Mouse (Mus musculus): Measurements from ENCODE around the gene Otud7a. TPM values are rescaled to one million over a fixed set of nuclear protein-coding genes. Genes with fewer than 3 reads are reported as not detected.

Otud7a gene
- polyA plus RNA-seq, 1 experiment: 0.20 TPM

- Histone ChIP-seq H3K27me3 (ENCODE audit: control insufficient read depth, insufficient read depth, low read length) (peaks cover 13% of the 10 kb centered on the region), H3K4me1 (ENCODE audit: control insufficient read depth, insufficient read depth, insufficient read length) (no peaks in the 10 kb centered on the region; the same call in none of the 2 replicates), H3K36me3 (ENCODE audit: control insufficient read depth, insufficient read depth, low read length) (no peaks in the 10 kb centered on the region), H3K27ac (ENCODE audit: insufficient read depth, low read length) (no peak overlapping the region), H3K4me3 (ENCODE audit: extremely low read depth, insufficient read depth, insufficient read length) (no peak overlapping the region; the same call in 1 of the 2 replicates)
- 2% methylated on average over 97 of the region's 97 CpGs for WGBS
- DNase-seq (ENCODE audit: low read depth in 1 of 2, low spot score in 2 of 2): no peak
- TF ChIP-seq POLR2A (IDR thresholded peaks at IDR 0.05; ENCODE audit: low read depth, low read length) (no peak), CTCF (IDR thresholded peaks at IDR 0.05; ENCODE audit: extremely low read depth, insufficient read depth, insufficient read length, insufficient replicate concordance) (no peak)
Measured at GRCm38 (mm10) chr7:63758240-63758826, 313.8 kb downstream of the Otud7a start.

- no peak overlapping the region for H3K4me3 ChIP-seq (ENCODE audit: extremely low read depth, insufficient read depth, insufficient read length)
- no peak overlapping the region for H3K27ac ChIP-seq (ENCODE audit: insufficient read depth, low read length)
- TF ChIP-seq POLR2A (IDR thresholded peaks at IDR 0.05; ENCODE audit: low read depth, low read length) (no peak), CTCF (IDR thresholded peaks at IDR 0.05; ENCODE audit: extremely low read depth, insufficient read depth, insufficient read length, insufficient replicate concordance) (no peak)
- 42% methylated on average over 5 of the region's 5 CpGs for WGBS
- peaks cover 13% of the 10 kb centered on the region for H3K27me3 ChIP-seq (ENCODE audit: control insufficient read depth, insufficient read depth, low read length)
- no peaks in the 10 kb centered on the region for H3K36me3 ChIP-seq (ENCODE audit: control insufficient read depth, insufficient read depth, low read length)
- H3K4me1 ChIP-seq (ENCODE audit: control insufficient read depth, insufficient read depth, insufficient read length): no peaks in the 10 kb centered on the region; the same call in none of the 2 replicates
- DNase-seq (ENCODE audit: low read depth in 1 of 2, low spot score in 2 of 2): no peak
Measured at GRCm38 (mm10) chr7:63759606-63760005, 315.1 kb downstream of the Otud7a start.

DNA sequence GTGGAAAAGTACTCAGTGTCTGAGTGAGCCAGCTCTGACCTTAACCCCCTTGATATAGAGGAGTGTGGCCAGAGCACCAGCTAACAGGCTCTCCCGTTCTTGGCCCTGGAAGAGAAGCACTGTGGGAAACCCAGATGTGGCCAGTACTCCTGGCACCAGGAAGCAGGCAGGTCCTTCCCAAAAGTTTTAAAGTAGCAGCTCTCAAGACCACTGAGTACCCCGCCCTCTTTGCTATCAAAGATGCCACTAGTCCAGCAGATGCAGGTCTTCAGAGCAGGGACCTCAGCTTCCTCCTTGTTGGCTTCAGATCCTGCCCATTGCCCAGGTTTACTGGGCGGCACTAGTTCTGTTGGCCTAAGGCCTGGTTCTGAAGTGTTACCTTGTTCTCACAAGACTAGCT, 318.0 kb downstream of the Otud7a start:
- no peak for DNase-seq (ENCODE audit: low read depth in 1 of 2, low spot score in 2 of 2)
- Histone ChIP-seq H3K27me3 (ENCODE audit: control insufficient read depth, insufficient read depth, low read length) (peaks cover 9% of the 10 kb centered on the region), H3K36me3 (ENCODE audit: control insufficient read depth, insufficient read depth, low read length) (no peaks in the 10 kb centered on the region), H3K27ac (ENCODE audit: insufficient read depth, low read length) (no peak overlapping the region), H3K4me1 (ENCODE audit: control insufficient read depth, insufficient read depth, insufficient read length) (no peaks in the 10 kb centered on the region; the same call in 1 of the 2 replicates), H3K4me3 (ENCODE audit: extremely low read depth, insufficient read depth, insufficient read length) (no peak overlapping the region)
- 81% methylated on average over 3 of the region's 3 CpGs for WGBS
- no peak for TF ChIP-seq CTCF (IDR thresholded peaks at IDR 0.05; ENCODE audit: extremely low read depth, insufficient read depth, insufficient read length, insufficient replicate concordance)
- no peak for TF ChIP-seq POLR2A (IDR thresholded peaks at IDR 0.05; ENCODE audit: low read depth, low read length)

GRCm38 (mm10) chr7:63768398-63769029, 324.0 kb downstream of the Otud7a start:
- no peak for DNase-seq (ENCODE audit: low read depth in 1 of 2, low spot score in 2 of 2)
- WGBS: 66% methylated on average over 5 of the region's 5 CpGs
- Histone ChIP-seq H3K36me3 (ENCODE audit: control insufficient read depth, insufficient read depth, low read length) (no peaks in the 10 kb centered on the region), H3K27ac (ENCODE audit: insufficient read depth, low read length) (no peak overlapping the region), H3K4me1 (ENCODE audit: control insufficient read depth, insufficient read depth, insufficient read length) (no peaks in the 10 kb centered on the region), H3K27me3 (ENCODE audit: control insufficient read depth, insufficient read depth, low read length) (no peaks in the 10 kb centered on the region), H3K4me3 (ENCODE audit: extremely low read depth, insufficient read depth, insufficient read length) (no peak overlapping the region)
- TF ChIP-seq POLR2A (IDR thresholded peaks at IDR 0.05; ENCODE audit: low read depth, low read length): no peak
- TF ChIP-seq CTCF (IDR thresholded peaks at IDR 0.05; ENCODE audit: extremely low read depth, insufficient read depth, insufficient read length, insufficient replicate concordance): no peak

GRCm38 (mm10) chr7:63773268-63773667, 328.7 kb downstream of the Otud7a start:
- TF ChIP-seq CTCF (IDR thresholded peaks at IDR 0.05; ENCODE audit: extremely low read depth, insufficient read depth, insufficient read length, insufficient replicate concordance) (no peak), POLR2A (IDR thresholded peaks at IDR 0.05; ENCODE audit: low read depth, low read length) (no peak)
- Histone ChIP-seq H3K4me3 (ENCODE audit: extremely low read depth, insufficient read depth, insufficient read length) (no peak overlapping the region), H3K27me3 (ENCODE audit: control insufficient read depth, insufficient read depth, low read length) (no peaks in the 10 kb centered on the region), H3K36me3 (ENCODE audit: control insufficient read depth, insufficient read depth, low read length) (no peaks in the 10 kb centered on the region), H3K4me1 (ENCODE audit: control insufficient read depth, insufficient read depth, insufficient read length) (no peaks in the 10 kb centered on the region), H3K27ac (ENCODE audit: insufficient read depth, low read length) (no peak overlapping the region)
- 84% methylated on average over 1 of the region's 1 CpGs for WGBS
- no peak for DNase-seq (ENCODE audit: low read depth in 1 of 2, low spot score in 2 of 2)

DNA sequence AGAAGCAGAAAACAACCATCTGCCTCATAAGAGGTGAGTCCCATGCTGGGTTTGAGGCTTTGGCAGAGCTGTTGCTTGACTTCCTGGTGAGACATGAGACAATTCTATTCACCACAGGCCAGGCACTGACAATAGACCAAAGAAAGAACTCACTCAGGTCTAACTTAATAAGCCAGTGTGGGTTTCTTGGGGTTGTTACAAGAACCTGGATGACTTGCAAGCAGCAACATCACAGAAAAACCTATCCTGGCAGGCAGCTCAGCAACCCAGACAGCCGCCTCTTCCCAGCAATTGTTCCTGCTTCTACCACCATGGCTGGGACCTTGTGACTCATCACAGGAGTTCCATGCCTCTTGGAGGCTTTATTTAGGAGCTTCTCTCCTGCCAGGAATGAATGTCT, 329.7 kb downstream of the Otud7a start:
- no peak overlapping the region for H3K4me3 ChIP-seq (ENCODE audit: extremely low read depth, insufficient read depth, insufficient read length)
- no peaks in the 10 kb centered on the region for H3K4me1 ChIP-seq (ENCODE audit: control insufficient read depth, insufficient read depth, insufficient read length)
- DNase-seq (ENCODE audit: low read depth in 1 of 2, low spot score in 2 of 2): no peak
- no peaks in the 10 kb centered on the region for H3K36me3 ChIP-seq (ENCODE audit: control insufficient read depth, insufficient read depth, low read length)
- H3K27me3 ChIP-seq (ENCODE audit: control insufficient read depth, insufficient read depth, low read length): no peaks in the 10 kb centered on the region
- WGBS: 97% methylated on average over 1 of the region's 1 CpGs
- H3K27ac ChIP-seq (ENCODE audit: insufficient read depth, low read length): no peak overlapping the region
- TF ChIP-seq POLR2A (IDR thresholded peaks at IDR 0.05; ENCODE audit: low read depth, low read length): no peak
- TF ChIP-seq CTCF (IDR thresholded peaks at IDR 0.05; ENCODE audit: extremely low read depth, insufficient read depth, insufficient read length, insufficient replicate concordance): no peak

DNA sequence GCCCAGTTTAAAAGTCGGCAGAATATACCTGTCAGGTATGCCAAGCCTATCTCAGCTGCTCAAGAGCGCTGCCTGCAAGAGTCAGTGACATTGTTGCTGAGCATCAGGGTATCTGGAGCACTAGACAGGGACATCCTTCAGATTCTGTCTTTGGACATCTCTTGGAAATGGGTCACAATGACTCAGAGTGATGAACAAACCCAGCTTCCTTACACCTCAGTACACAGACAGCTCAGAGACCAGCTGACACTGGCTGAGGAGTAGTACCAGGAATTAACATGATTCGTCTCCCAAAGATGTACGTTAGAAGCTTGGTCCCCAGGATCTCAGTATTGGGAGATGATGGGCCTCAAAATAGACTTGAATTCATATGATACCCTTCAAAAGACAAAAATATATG, 332.8 kb downstream of the Otud7a start:
- WGBS: 89% methylated on average over 4 of the region's 4 CpGs
- H3K27me3 ChIP-seq (ENCODE audit: control insufficient read depth, insufficient read depth, low read length): no peaks in the 10 kb centered on the region
- DNase-seq (ENCODE audit: low read depth in 1 of 2, low spot score in 2 of 2): no peak

More for the DNA sequence above, 332.8 kb downstream of the Otud7a start:
- H3K27ac ChIP-seq (ENCODE audit: insufficient read depth, low read length): no peak overlapping the region
- no peak overlapping the region for H3K4me3 ChIP-seq (ENCODE audit: extremely low read depth, insufficient read depth, insufficient read length)
- TF ChIP-seq CTCF (IDR thresholded peaks at IDR 0.05; ENCODE audit: extremely low read depth, insufficient read depth, insufficient read length, insufficient replicate concordance) (no peak), POLR2A (IDR thresholded peaks at IDR 0.05; ENCODE audit: low read depth, low read length) (no peak)
- no peaks in the 10 kb centered on the region for H3K4me1 ChIP-seq (ENCODE audit: control insufficient read depth, insufficient read depth, insufficient read length)
- H3K36me3 ChIP-seq (ENCODE audit: control insufficient read depth, insufficient read depth, low read length): no peaks in the 10 kb centered on the region
